Mouse (Mus musculus) liver, postnatal 0 days (tissue): ENCODE measurements around the gene H13. TPM values are rescaled to one million over a fixed set of nuclear protein-coding genes. Genes with fewer than 3 reads are reported as not detected.

Source experiments
- ATAC-seq: fragments of 200-750 bp; cut with Nextera tagmentation; 2 replicates; pipeline ENCODE4 v1.8.0; 2017; ENCODE audit warnings: mild to moderate bottlenecking, moderate library complexity
- DNase-seq: peaks from one replicate; pipeline ENCODE4 v3.0.0-alpha.2; 2016
- H3K27ac ChIP-seq: fragments of 300-500 bp; sonication (generic); 2 replicates; pipeline ENCODE4 v1.5.1; 2014; ENCODE audit warnings: antibody characterized with exemption, moderate library complexity, mild to moderate bottlenecking, low read depth
- H3K27me3 ChIP-seq: fragments of 300-500 bp; sonication (generic); 2 replicates; pipeline ENCODE4 v1.6.1; 2014; ENCODE audit warnings: low read length, control low read depth, mixed read lengths; ENCODE audit not compliant: insufficient read depth
- H3K36me3 ChIP-seq: fragments of 300-500 bp; sonication (generic); replicated peaks from 2 replicates; pipeline ENCODE4 v1.6.1; 2014; ENCODE audit warnings: mild to moderate bottlenecking, control low read depth, low read length, moderate library complexity, mixed read lengths; ENCODE audit not compliant: insufficient read depth
- H3K4me1 ChIP-seq: fragments of 300-500 bp; sonication (generic); 2 replicates; pipeline ENCODE4 v1.6.1; 2014; ENCODE audit warnings: antibody characterized with exemption, mild to moderate bottlenecking, control low read depth; ENCODE audit not compliant: insufficient read depth
- H3K4me2 ChIP-seq: fragments of 300-500 bp; sonication (generic); 2 replicates; pipeline ENCODE4 v1.6.1; 2014; ENCODE audit warnings: low read depth, mild to moderate bottlenecking, low read length, moderate library complexity, mixed read lengths
- H3K4me3 ChIP-seq: fragments of 300-500 bp; sonication (generic); 2 replicates; pipeline ENCODE4 v1.5.1; 2014; ENCODE audit warnings: low read depth, low read length
- H3K9ac ChIP-seq: fragments of 300-500 bp; sonication (generic); replicated peaks from 2 replicates; pipeline ENCODE4 v1.6.1; 2014; ENCODE audit warnings: mild to moderate bottlenecking, moderate library complexity
- H3K9me3 ChIP-seq: fragments of 300-500 bp; sonication (generic); 2 replicates; pipeline ENCODE4 v1.6.1; 2016; ENCODE audit warnings: mild to moderate bottlenecking, control low read depth, low read length, mixed read lengths
- CTCF ChIP-seq: sonication (generic); IDR thresholded peaks from 2 replicates; pipeline ENCODE4 v1.5.1; 2016; ENCODE audit warnings: antibody characterized with exemption, low read depth
- EP300 ChIP-seq: IDR thresholded peaks from 2 replicates; pipeline ENCODE4 v1.6.1; 2016; ENCODE audit warnings: antibody characterized with exemption, low read depth, mild to moderate bottlenecking
- WGBS: fragments of 180-500 bp; shearing (Covaris S2); extraction: QIAGEN DNeasy Blood & Tissue Kit; methylation state at CpG from one replicate; pipeline ENCODE4 v1.1.7; 2014; ENCODE audit not compliant: insufficient replicate concordance; 5-methylcytosine and 5-hydroxymethylcytosine counted together
- polyA plus RNA-seq: library from polyadenylated mRNA; unstranded; fragments of >200 nt; fragmentation: Nextera tagmentation; extraction: Ambion mirVana; gene quantifications from 2 replicates; pipeline ENCODE4 v1.2.1, GENCODE M21; 2015

H13 gene
- 61.0 and 63.8 TPM in 2 replicates for polyA plus RNA-seq

DNA sequence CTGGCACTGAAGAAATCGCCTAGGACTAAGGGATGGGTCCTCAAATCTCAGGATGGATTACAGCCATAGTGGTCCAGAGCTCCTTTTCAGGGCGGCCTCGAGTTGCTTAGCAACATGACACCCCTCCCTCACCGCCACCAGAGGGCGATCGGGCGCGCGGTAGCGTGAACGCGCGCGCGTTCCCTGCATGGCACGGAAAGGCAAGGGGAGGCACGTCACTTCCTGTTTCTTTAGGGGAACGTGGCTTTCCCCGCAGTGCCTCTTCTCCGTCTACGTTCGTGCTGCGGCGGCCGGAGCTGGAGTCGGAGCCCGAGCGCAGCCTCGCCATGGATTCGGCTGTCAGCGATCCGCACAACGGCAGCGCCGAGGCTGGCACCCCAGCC, at the start of gene H13:
H13 (plus strand) TSS at position 206 of the 383 bp plus-strand sequence.
- H3K9me3 ChIP-seq, result no peaks in the 10 kb centered on the region
- peak; percentile 93 for DNase-seq
- H3K27ac ChIP-seq, result peak within 1 kb of the TSS; percentile 77
- peak within 1 kb of the TSS; percentile 79 for H3K9ac ChIP-seq
- H3K4me1 ChIP-seq, result peaks cover 27% of the 10 kb centered on the region
- H3K4me2 ChIP-seq, result peak within 1 kb of the TSS; percentile 79
- H3K4me3 ChIP-seq, result peak within 1 kb of the TSS; percentile 79
- WGBS, result 4% methylated on average over 33 of the region's 35 CpGs
- ATAC-seq, result peak; percentile 87
- no peak for TF ChIP-seq EP300
- TF ChIP-seq CTCF, result peak; percentile 99
- H3K36me3 ChIP-seq, result peaks cover 9% of the 10 kb centered on the region; the same call in 1 of the 2 replicates
- no peaks in the 10 kb centered on the region for H3K27me3 ChIP-seq

DNA sequence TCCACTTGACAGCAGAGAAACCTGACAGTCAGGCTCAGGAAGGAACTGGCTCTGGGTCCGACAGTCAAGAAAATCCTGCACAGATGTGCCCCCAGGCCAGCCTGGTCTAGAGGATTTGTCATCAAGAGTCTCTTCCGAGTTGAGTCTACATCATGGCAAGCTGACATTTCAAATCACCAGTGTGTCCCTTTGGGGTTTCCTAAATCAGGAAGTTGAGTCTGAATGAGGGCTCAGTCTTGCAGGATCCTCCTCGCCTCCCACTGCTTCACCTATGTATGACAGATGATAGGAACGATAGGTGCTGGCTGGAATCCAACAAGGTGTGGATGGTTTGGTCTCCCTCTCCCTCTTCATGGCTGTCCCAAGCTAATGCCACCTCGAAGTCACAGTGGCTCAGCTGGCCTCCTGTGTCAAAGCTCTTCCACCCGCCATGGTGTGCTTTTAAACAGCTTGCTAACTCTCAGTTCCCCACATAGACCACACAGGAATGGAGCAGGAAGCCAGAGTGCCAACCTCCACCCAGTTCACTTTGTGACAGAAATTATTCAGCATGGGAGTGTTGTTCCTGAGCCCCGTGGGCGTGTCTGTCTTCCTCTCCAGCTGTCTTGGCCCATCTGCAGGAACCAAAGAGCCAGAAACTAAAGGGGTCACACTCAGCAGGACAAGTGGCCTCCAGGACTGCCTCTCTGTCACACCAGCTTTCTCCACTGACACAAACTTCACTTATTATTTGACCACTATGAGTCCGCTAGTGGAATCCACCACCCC, 48.7 kb upstream of the H13 start:
- TF ChIP-seq EP300, result no peak
- TF ChIP-seq CTCF, result no peak
- H3K27ac ChIP-seq, result no peak overlapping the region
- H3K27me3 ChIP-seq, result peaks cover 2% of the 10 kb centered on the region; the same call in 1 of the 2 replicates
- no peak for DNase-seq
- H3K4me3 ChIP-seq, result no peak overlapping the region
- WGBS, result 38% methylated on average over 9 of the region's 9 CpGs
- no peaks in the 10 kb centered on the region for H3K4me1 ChIP-seq
- no peak overlapping the region for H3K4me2 ChIP-seq
- no peak for ATAC-seq
- H3K9ac ChIP-seq, result no peak overlapping the region
- no peaks in the 10 kb centered on the region for H3K36me3 ChIP-seq
- H3K9me3 ChIP-seq, result no peaks in the 10 kb centered on the region

- H3K27ac ChIP-seq, result no peak overlapping the region
- no peak overlapping the region for H3K9ac ChIP-seq
- H3K4me2 ChIP-seq, result no peak overlapping the region
- no peaks in the 10 kb centered on the region for H3K36me3 ChIP-seq
- no peak for ATAC-seq
- DNase-seq, result no peak
- H3K4me1 ChIP-seq, result no peaks in the 10 kb centered on the region
- H3K9me3 ChIP-seq, result no peaks in the 10 kb centered on the region
- no peak overlapping the region for H3K4me3 ChIP-seq
- 68% methylated on average over 13 of the region's 13 CpGs for WGBS
- peaks cover 18% of the 10 kb centered on the region for H3K27me3 ChIP-seq
- TF ChIP-seq CTCF (no peak), EP300 (no peak)
Measured at GRCm38 (mm10) chr2:152622151-152622550, 47.1 kb upstream of the H13 start.

- H3K27ac ChIP-seq, result no peak within 1 kb of the TSS
- ATAC-seq, result no peak
- no peaks in the 10 kb centered on the region for H3K9me3 ChIP-seq
- peaks cover 26% of the 10 kb centered on the region for H3K27me3 ChIP-seq
- no peak for DNase-seq
- TF ChIP-seq CTCF (no peak), EP300 (no peak)
- no peak within 1 kb of the TSS for H3K4me3 ChIP-seq
- H3K36me3 ChIP-seq, result no peaks in the 10 kb centered on the region
- H3K4me1 ChIP-seq, result no peaks in the 10 kb centered on the region
- whole genome bisulfite sequencing, result 69% methylated on average over 7 of the region's 7 CpGs
- H3K9ac ChIP-seq, result no peak within 1 kb of the TSS
- H3K4me2 ChIP-seq, result no peak within 1 kb of the TSS
Measured at GRCm38 (mm10) chr2:152622953-152623352, 46.3 kb upstream of the H13 start, which contains the start of gene Defb25. Gene Defb25, minus strand, starts transcription at chr2:152623053.

GRCm38 (mm10) chr2:152624566-152624965, 44.7 kb upstream of the H13 start:
- H3K27ac ChIP-seq, result no peak overlapping the region
- no peaks in the 10 kb centered on the region for H3K9me3 ChIP-seq
- 71% methylated on average over 2 of the region's 2 CpGs for WGBS
- no peak for TF ChIP-seq EP300
- no peak for TF ChIP-seq CTCF
- peaks cover 4% of the 10 kb centered on the region; the same call in 1 of the 2 replicates for H3K4me1 ChIP-seq
- H3K27me3 ChIP-seq, result peaks cover 38% of the 10 kb centered on the region
- no peaks in the 10 kb centered on the region for H3K36me3 ChIP-seq
- no peak overlapping the region for H3K4me2 ChIP-seq
- DNase-seq (no peak), ATAC-seq (no peak)
- no peak overlapping the region for H3K4me3 ChIP-seq
- no peak overlapping the region for H3K9ac ChIP-seq

- no peak for DNase-seq
- 6% methylated on average over 1 of the region's 1 CpGs for WGBS
- ATAC-seq, result no peak
Measured at GRCm38 (mm10) chr2:152625256-152625655, 44.0 kb upstream of the H13 start.

More at GRCm38 (mm10) chr2:152625256-152625655, 44.0 kb upstream of the H13 start:
- peaks cover 38% of the 10 kb centered on the region for H3K27me3 ChIP-seq
- no peaks in the 10 kb centered on the region for H3K36me3 ChIP-seq
- no peak overlapping the region for H3K4me3 ChIP-seq
- H3K27ac ChIP-seq, result no peak overlapping the region
- H3K9ac ChIP-seq, result no peak overlapping the region
- peaks cover 6% of the 10 kb centered on the region; the same call in 1 of the 2 replicates for H3K4me1 ChIP-seq
- H3K4me2 ChIP-seq, result no peak overlapping the region
- TF ChIP-seq CTCF (no peak), EP300 (no peak)
- H3K9me3 ChIP-seq, result no peaks in the 10 kb centered on the region
